Mouse (Mus musculus) myocyte (in vitro differentiated cells): ENCODE data around the gene Rbms3. TPM values are rescaled to one million over a fixed set of nuclear protein-coding genes. Genes with fewer than 3 reads are reported as not detected.

Experiments
- H3K27me3 ChIP-seq: one replicate; pipeline ENCODE4 v1.6.1; 2011; ENCODE audit not compliant: control insufficient read depth, insufficient read depth, insufficient read length
- H3K36me3 ChIP-seq: one replicate; pipeline ENCODE4 v1.6.1; 2011; ENCODE audit not compliant: control insufficient read depth, insufficient read depth
- H3K4me2 ChIP-seq: one replicate; pipeline ENCODE4 v1.6.1; 2011; ENCODE audit warnings: low read depth, control low read depth
- H3K4me3 ChIP-seq: one replicate; pipeline ENCODE4 v1.5.1; 2011; ENCODE audit warnings: mild to moderate bottlenecking, control low read depth, moderate library complexity
- H3K79me2 ChIP-seq: one replicate; pipeline ENCODE4 v1.6.1; 2011; ENCODE audit not compliant: control insufficient read depth, insufficient read depth
- H3ac ChIP-seq: one replicate; pipeline ENCODE4 v1.6.1; 2011; ENCODE audit not compliant: control insufficient read depth, insufficient read length
- CEBPB ChIP-seq: IDR thresholded peaks from 2 replicates; pipeline ENCODE4 v1.6.1; 2011; ENCODE audit warnings: mild to moderate bottlenecking, moderate library complexity; ENCODE audit not compliant: poor library complexity, insufficient read depth, severe bottlenecking
- E2F4 ChIP-seq: IDR thresholded peaks from one replicate; pipeline ENCODE4 v1.6.1; 2011; ENCODE audit warnings: mild to moderate bottlenecking, control low read depth, moderate library complexity; ENCODE audit not compliant: insufficient read depth
- MAX ChIP-seq: IDR thresholded peaks from one replicate; pipeline ENCODE4 v1.6.1; 2011; ENCODE audit warnings: low read depth, mild to moderate bottlenecking, control low read depth
- MYOD1 ChIP-seq, 3 experiments: IDR thresholded peaks; one replicate each; pipeline ENCODE4 v1.6.1; 2011; ENCODE audit warnings: control low read depth in 2 of 3, low read depth in 2 of 3, mild to moderate bottlenecking in 2 of 3, moderate library complexity in 1 of 3; ENCODE audit not compliant: insufficient read length in 2 of 3, control insufficient read depth in 1 of 3
- MYOG ChIP-seq, 3 experiments: IDR thresholded peaks; one replicate each; pipeline ENCODE4 v1.6.1; 2011; ENCODE audit warnings: control low read depth in 2 of 3, low read depth in 2 of 3, mild to moderate bottlenecking in 2 of 3; ENCODE audit not compliant: insufficient read length in 2 of 3, control insufficient read depth in 1 of 3, insufficient read depth in 1 of 3
- POLR2A ChIP-seq: IDR thresholded peaks from one replicate; pipeline ENCODE4 v1.6.1; 2011; ENCODE audit warnings: low read depth, mild to moderate bottlenecking, control low read depth, moderate library complexity; ENCODE audit not compliant: insufficient read length
- POLR2AphosphoS2 ChIP-seq: IDR thresholded peaks from one replicate; pipeline ENCODE4 v1.6.1; 2011; ENCODE audit warnings: low read depth, control low read depth; ENCODE audit not compliant: insufficient read length
- REST ChIP-seq: IDR thresholded peaks from one replicate; pipeline ENCODE4 v1.6.1; 2011; ENCODE audit warnings: mild to moderate bottlenecking, control low read depth, moderate library complexity; ENCODE audit not compliant: insufficient read depth, insufficient read length
- SRF ChIP-seq: IDR thresholded peaks from one replicate; pipeline ENCODE4 v1.6.1; 2011; ENCODE audit warnings: low read depth; ENCODE audit not compliant: control insufficient read depth, insufficient read length
- TCF12 ChIP-seq: IDR thresholded peaks from one replicate; pipeline ENCODE4 v1.6.1; 2011; ENCODE audit warnings: mild to moderate bottlenecking, control low read depth; ENCODE audit not compliant: poor library complexity, insufficient read depth, severe bottlenecking
- TCF3 ChIP-seq: IDR thresholded peaks from one replicate; pipeline ENCODE4 v1.6.1; 2011; ENCODE audit warnings: low read depth, control low read depth; ENCODE audit not compliant: insufficient read length
- USF1 ChIP-seq: IDR thresholded peaks from one replicate; pipeline ENCODE4 v1.6.1; 2011; ENCODE audit warnings: low read depth, mild to moderate bottlenecking, control low read depth, moderate library complexity
- polyA plus RNA-seq: library from polyadenylated mRNA; unstranded; fragments of >200 nt; fragmentation: generic; extraction: Trizol; gene quantifications from one replicate; pipeline ENCODE4 v1.2.1, GENCODE M21; 2012; ENCODE audit warnings: missing spikeins

The Rbms3 gene
- polyA plus RNA-seq, 1 experiment: 4.5 TPM

- no peak for TF ChIP-seq POLR2A
- no peak for TF ChIP-seq CEBPB
- TF ChIP-seq POLR2AphosphoS2: no peak
- TF ChIP-seq MYOG (IDR thresholded peaks at IDR 0.05; ENCODE audit: control insufficient read depth in 1 of 3, insufficient read depth in 1 of 3, insufficient read length in 2 of 3, low read depth in 2 of 3): no peak
- TF ChIP-seq SRF: no peak
- TF ChIP-seq TCF12: no peak
- no peaks in the 10 kb centered on the region for H3K27me3 ChIP-seq
- H3K4me2 ChIP-seq: no peak overlapping the region
- no peak overlapping the region for H3K4me3 ChIP-seq
- H3K36me3 ChIP-seq: no peaks in the 10 kb centered on the region
- no peaks in the 10 kb centered on the region for H3K79me2 ChIP-seq
- H3ac ChIP-seq: no peak overlapping the region
Measured at GRCm38 (mm10) chr9:116724581-116724980, 905.1 kb downstream of the Rbms3 start.

- H3K27me3 ChIP-seq: no peaks in the 10 kb centered on the region
- H3ac ChIP-seq: no peak overlapping the region
- H3K4me3 ChIP-seq: no peak overlapping the region
- TF ChIP-seq MYOG (IDR thresholded peaks at IDR 0.05; ENCODE audit: control insufficient read depth in 1 of 3, insufficient read depth in 1 of 3, insufficient read length in 2 of 3, low read depth in 2 of 3) (no peak), REST (no peak), POLR2A (no peak), MYOD1 (IDR thresholded peaks at IDR 0.05; ENCODE audit: control insufficient read depth in 1 of 3, insufficient read length in 2 of 3, low read depth in 2 of 3) (no peak), USF1 (no peak)
- no peaks in the 10 kb centered on the region for H3K79me2 ChIP-seq
- H3K36me3 ChIP-seq: no peaks in the 10 kb centered on the region
- no peak overlapping the region for H3K4me2 ChIP-seq
Measured at GRCm38 (mm10) chr9:116703119-116703518, 926.6 kb downstream of the Rbms3 start.

GRCm38 (mm10) chr9:116702611-116703010, 927.1 kb downstream of the Rbms3 start:
- H3ac ChIP-seq: no peak overlapping the region
- no peak overlapping the region for H3K4me3 ChIP-seq
- no peaks in the 10 kb centered on the region for H3K79me2 ChIP-seq
- no peaks in the 10 kb centered on the region for H3K36me3 ChIP-seq
- no peaks in the 10 kb centered on the region for H3K27me3 ChIP-seq
- H3K4me2 ChIP-seq: no peak overlapping the region
- TF ChIP-seq POLR2A (no peak), POLR2AphosphoS2 (no peak), SRF (no peak), MAX (no peak)

- TF ChIP-seq TCF3 (no peak), E2F4 (no peak), MYOG (IDR thresholded peaks at IDR 0.05; ENCODE audit: control insufficient read depth in 1 of 3, insufficient read depth in 1 of 3, insufficient read length in 2 of 3, low read depth in 2 of 3) (no peak)
- no peaks in the 10 kb centered on the region for H3K27me3 ChIP-seq
- H3K4me3 ChIP-seq: no peak overlapping the region
- H3K36me3 ChIP-seq: no peaks in the 10 kb centered on the region
- H3K79me2 ChIP-seq: no peaks in the 10 kb centered on the region
- no peak overlapping the region for H3K4me2 ChIP-seq
- no peak overlapping the region for H3ac ChIP-seq
Measured at GRCm38 (mm10) chr9:116701511-116702179, 928.1 kb downstream of the Rbms3 start.

- Histone ChIP-seq H3K4me2 (no peak overlapping the region), H3K79me2 (no peaks in the 10 kb centered on the region), H3K27me3 (no peaks in the 10 kb centered on the region), H3ac (no peak overlapping the region), H3K36me3 (peaks cover 6% of the 10 kb centered on the region), H3K4me3 (no peak overlapping the region)
- TF ChIP-seq E2F4 (no peak), CEBPB (no peak), POLR2AphosphoS2 (no peak), TCF12 (no peak), MYOG (IDR thresholded peaks at IDR 0.05; ENCODE audit: control insufficient read depth in 1 of 3, insufficient read depth in 1 of 3, insufficient read length in 2 of 3, low read depth in 2 of 3) (peak in 1 of 3 experiments; percentile 56), MYOD1 (IDR thresholded peaks at IDR 0.05; ENCODE audit: control insufficient read depth in 1 of 3, insufficient read length in 2 of 3, low read depth in 2 of 3) (no peak), MAX (no peak), TCF3 (no peak), SRF (no peak)
Measured at GRCm38 (mm10) chr9:116688615-116689014, 941.1 kb downstream of the Rbms3 start.
